Mouse (Mus musculus) neural tube, embryonic 12.5 days (tissue): ENCODE data around the gene Hoxb2. TPM values are rescaled to one million over a fixed set of nuclear protein-coding genes. Genes with fewer than 3 reads are reported as not detected.

Source experiments
- ATAC-seq: fragments of 200-750 bp; cut with Nextera tagmentation; 2 replicates; pipeline ENCODE4 v1.8.0; 2017; ENCODE audit warnings: low read depth, mild to moderate bottlenecking, moderate TSS enrichment, moderate library complexity; ENCODE audit not compliant: low FRiP score
- H3K27ac ChIP-seq: fragments of 300-500 bp; sonication (generic); 2 replicates; pipeline ENCODE4 v1.5.1; 2016
- H3K27me3 ChIP-seq: fragments of 300-500 bp; sonication (generic); replicated peaks from 2 replicates; pipeline ENCODE4 v1.6.1; 2016; ENCODE audit warnings: mild to moderate bottlenecking
- H3K36me3 ChIP-seq: fragments of 300-500 bp; sonication (generic); 2 replicates; pipeline ENCODE4 v1.6.1; 2016; ENCODE audit warnings: mild to moderate bottlenecking
- H3K4me1 ChIP-seq: fragments of 300-500 bp; sonication (generic); 2 replicates; pipeline ENCODE4 v1.6.1; 2016
- H3K4me2 ChIP-seq: fragments of 300-500 bp; sonication (generic); replicated peaks from 2 replicates; pipeline ENCODE4 v1.6.1; 2016; ENCODE audit warnings: mild to moderate bottlenecking
- H3K4me3 ChIP-seq: fragments of 300-500 bp; sonication (generic); 2 replicates; pipeline ENCODE4 v1.5.1; 2016
- H3K9ac ChIP-seq: fragments of 300-500 bp; sonication (generic); 2 replicates; pipeline ENCODE4 v1.6.1; 2016; ENCODE audit warnings: mild to moderate bottlenecking
- H3K9me3 ChIP-seq: fragments of 300-500 bp; sonication (generic); 2 replicates; pipeline ENCODE4 v1.6.1; 2016; ENCODE audit warnings: mild to moderate bottlenecking
- WGBS: fragments of 180-500 bp; shearing (Covaris S2); methylation state at CpG from one replicate; pipeline ENCODE4 v1.1.7; 2016; 5-methylcytosine and 5-hydroxymethylcytosine counted together
- polyA plus RNA-seq: library from polyadenylated mRNA; unstranded; fragments of >200 nt; fragmentation: Nextera tagmentation; extraction: Ambion mirVana; gene quantifications from 2 replicates; pipeline ENCODE4 v1.2.1, GENCODE M21; 2016

Hoxb2 gene
- polyA plus RNA-seq, 1 experiment from 2014 or later = 109 TPM

- H3K27me3 ChIP-seq = no peaks in the 10 kb centered on the region
- WGBS = 2% methylated on average over 20 of the region's 20 CpGs
- peak overlapping the region; percentile 99 for H3K4me3 ChIP-seq
- H3K36me3 ChIP-seq = peaks cover 3% of the 10 kb centered on the region
- H3K4me2 ChIP-seq = peak overlapping the region; percentile 100
- peak overlapping the region; percentile 100 for H3K27ac ChIP-seq
- ATAC-seq = 0 out of 2 replicates have a peak, but pooled peaks have one; percentile 54
- H3K9me3 ChIP-seq = no peaks in the 10 kb centered on the region
- H3K4me1 ChIP-seq = peaks cover 83% of the 10 kb centered on the region
- H3K9ac ChIP-seq = peak overlapping the region; percentile 100
These were observed 40.0 kb upstream of the Hoxb2 start for GRCm38 (mm10) chr11:96310183-96310938.

- peak overlapping the region; percentile 100 for H3K9ac ChIP-seq
- no peak for ATAC-seq
- H3K4me3 ChIP-seq = peak overlapping the region; percentile 99
- no peaks in the 10 kb centered on the region for H3K36me3 ChIP-seq
- no peaks in the 10 kb centered on the region for H3K27me3 ChIP-seq
- WGBS = 2% methylated on average over 6 of the region's 6 CpGs
- H3K4me2 ChIP-seq = peak overlapping the region; percentile 100
- H3K9me3 ChIP-seq = no peaks in the 10 kb centered on the region
- peaks cover 81% of the 10 kb centered on the region for H3K4me1 ChIP-seq
- H3K27ac ChIP-seq = peak overlapping the region; percentile 100
These were observed 39.2 kb upstream of the Hoxb2 start for GRCm38 (mm10) chr11:96311097-96311496.

- WGBS = under 1% methylated on average over 31 of the region's 31 CpGs
- H3K27me3 ChIP-seq = no peaks in the 10 kb centered on the region
- no peaks in the 10 kb centered on the region for H3K36me3 ChIP-seq
- peaks cover 80% of the 10 kb centered on the region for H3K4me1 ChIP-seq
- peak overlapping the region; percentile 100 for H3K9ac ChIP-seq
- peak overlapping the region; percentile 100 for H3K27ac ChIP-seq
- H3K4me3 ChIP-seq = peak overlapping the region; percentile 99
- ATAC-seq = peak; percentile 55
- no peaks in the 10 kb centered on the region for H3K9me3 ChIP-seq
- H3K4me2 ChIP-seq = peak overlapping the region; percentile 100
These were observed 38.6 kb upstream of the Hoxb2 start for GRCm38 (mm10) chr11:96311520-96312417.

GRCm38 (mm10) chr11:96313134-96313533, 37.2 kb upstream of the Hoxb2 start:
- Histone ChIP-seq H3K27ac (peak overlapping the region; percentile 100), H3K9ac (peak overlapping the region; percentile 100), H3K9me3 (no peaks in the 10 kb centered on the region), H3K27me3 (no peaks in the 10 kb centered on the region), H3K4me2 (peak overlapping the region; percentile 100), H3K36me3 (no peaks in the 10 kb centered on the region), H3K4me3 (peak overlapping the region; percentile 99), H3K4me1 (peaks cover 76% of the 10 kb centered on the region)
- WGBS = 14% methylated on average over 2 of the region's 2 CpGs
- ATAC-seq = no peak

GRCm38 (mm10) chr11:96313806-96314428, 36.4 kb upstream of the Hoxb2 start:
- Histone ChIP-seq H3K4me3 (peak overlapping the region; percentile 99), H3K4me2 (peak overlapping the region; percentile 100), H3K27me3 (no peaks in the 10 kb centered on the region), H3K4me1 (peaks cover 70% of the 10 kb centered on the region), H3K27ac (peak overlapping the region; percentile 100), H3K9me3 (no peaks in the 10 kb centered on the region), H3K9ac (peak overlapping the region; percentile 100), H3K36me3 (no peaks in the 10 kb centered on the region)
- ATAC-seq = no peak
- 2% methylated on average over 12 of the region's 12 CpGs for WGBS

GRCm38 (mm10) chr11:96314671-96315343, 35.5 kb upstream of the Hoxb2 start:
- no peak for ATAC-seq
- H3K9me3 ChIP-seq = no peaks in the 10 kb centered on the region
- no peaks in the 10 kb centered on the region for H3K27me3 ChIP-seq
- H3K27ac ChIP-seq = peak overlapping the region; percentile 100
- 1% methylated on average over 34 of the region's 34 CpGs for WGBS
- H3K4me1 ChIP-seq = peaks cover 61% of the 10 kb centered on the region
- peak overlapping the region; percentile 100 for H3K9ac ChIP-seq
- no peaks in the 10 kb centered on the region for H3K36me3 ChIP-seq
- peak overlapping the region; percentile 99 for H3K4me3 ChIP-seq
- peak overlapping the region; percentile 100 for H3K4me2 ChIP-seq

GRCm38 (mm10) chr11:96315344-96315681, 35.0 kb upstream of the Hoxb2 start:
- Histone ChIP-seq H3K9ac (peak overlapping the region; percentile 100), H3K4me1 (peaks cover 58% of the 10 kb centered on the region), H3K27me3 (no peaks in the 10 kb centered on the region), H3K4me2 (peak overlapping the region; percentile 100), H3K36me3 (no peaks in the 10 kb centered on the region), H3K4me3 (peak overlapping the region; percentile 99), H3K27ac (peak overlapping the region; percentile 100), H3K9me3 (no peaks in the 10 kb centered on the region)
- ATAC-seq = no peak
- WGBS = 3% methylated on average over 5 of the region's 5 CpGs

GRCm38 (mm10) chr11:96316696-96317607, 33.4 kb upstream of the Hoxb2 start:
- Histone ChIP-seq H3K9ac (peak overlapping the region; percentile 100), H3K4me3 (peak overlapping the region; percentile 99), H3K36me3 (peaks cover 5% of the 10 kb centered on the region; the same call in 1 of the 2 replicates), H3K4me1 (peaks cover 61% of the 10 kb centered on the region), H3K4me2 (peak overlapping the region; percentile 100), H3K27me3 (no peaks in the 10 kb centered on the region), H3K27ac (peak overlapping the region; percentile 100), H3K9me3 (no peaks in the 10 kb centered on the region)
- no peak for ATAC-seq
- WGBS = 4% methylated on average over 18 of the region's 18 CpGs

- no peaks in the 10 kb centered on the region for H3K27me3 ChIP-seq
- H3K27ac ChIP-seq = peak within 1 kb of the TSS; percentile 100
- H3K4me2 ChIP-seq = peak within 1 kb of the TSS; percentile 100
- H3K4me3 ChIP-seq = peak within 1 kb of the TSS; percentile 99
- H3K4me1 ChIP-seq = peaks cover 61% of the 10 kb centered on the region
- 0 out of 2 replicates have a peak, but pooled peaks have one; percentile 8 for ATAC-seq
- peak within 1 kb of the TSS; percentile 100 for H3K9ac ChIP-seq
- 2% methylated on average over 28 of the region's 28 CpGs for WGBS
- H3K36me3 ChIP-seq = peaks cover 5% of the 10 kb centered on the region; the same call in 1 of the 2 replicates
- no peaks in the 10 kb centered on the region for H3K9me3 ChIP-seq
These were observed 32.5 kb upstream of the Hoxb2 start, which contains the start of gene Hoxb4 for GRCm38 (mm10) chr11:96317608-96318367. Gene Hoxb4 (plus strand): TSS chr11:96318267.

- peak overlapping the region; percentile 100 for H3K9ac ChIP-seq
- no peaks in the 10 kb centered on the region for H3K9me3 ChIP-seq
- ATAC-seq = peak; percentile 74
- peak overlapping the region; percentile 100 for H3K27ac ChIP-seq
- peaks cover 58% of the 10 kb centered on the region for H3K4me1 ChIP-seq
- under 1% methylated on average over 38 of the region's 45 CpGs for whole genome bisulfite sequencing
- peak overlapping the region; percentile 99 for H3K4me3 ChIP-seq
- H3K36me3 ChIP-seq = peaks cover 5% of the 10 kb centered on the region; the same call in 1 of the 2 replicates
- peak overlapping the region; percentile 100 for H3K4me2 ChIP-seq
- no peaks in the 10 kb centered on the region for H3K27me3 ChIP-seq
These were observed 31.8 kb upstream of the Hoxb2 start for GRCm38 (mm10) chr11:96318368-96319070.
